Mouse (Mus musculus) spleen, adult 2 months (tissue): Measurements from ENCODE around the gene Med4. TPM values are rescaled to one million over a fixed set of nuclear protein-coding genes. Genes with fewer than 3 reads are reported as not detected.

Experiments used
- DNase-seq, 2 experiments: peaks; one replicate each; pipeline versions ENCODE4 v3.0.0 to v3.0.0-alpha.2; 2012 to 2021; ENCODE audit warnings: low spot score in 2 of 2, low read depth in 1 of 2
- H3K27ac ChIP-seq: fragments of 200-500 bp; 2 replicates; pipeline ENCODE4 v1.5.1; 2012; ENCODE audit warnings: low read length, inconsistent platforms; ENCODE audit not compliant: insufficient read depth
- H3K27me3 ChIP-seq: fragments of 200-500 bp; 2 replicates; pipeline ENCODE4 v1.6.1; 2012; ENCODE audit warnings: mild to moderate bottlenecking, moderate library complexity, low read length, inconsistent platforms; ENCODE audit not compliant: control insufficient read depth, insufficient read depth
- H3K36me3 ChIP-seq: fragments of 200-500 bp; 2 replicates; pipeline ENCODE4 v1.6.1; 2012; ENCODE audit warnings: mild to moderate bottlenecking, low read length, inconsistent platforms; ENCODE audit not compliant: control insufficient read depth, insufficient read depth
- H3K4me1 ChIP-seq: fragments of 200-500 bp; 2 replicates; pipeline ENCODE4 v1.6.1; 2011; ENCODE audit warnings: inconsistent platforms; ENCODE audit not compliant: control insufficient read depth, insufficient read depth, insufficient read length
- H3K4me3 ChIP-seq: fragments of 200-500 bp; 2 replicates; pipeline ENCODE4 v1.5.1; 2011; ENCODE audit warnings: mild to moderate bottlenecking, inconsistent platforms; ENCODE audit not compliant: insufficient read depth, insufficient read length; ENCODE audit errors: extremely low read depth
- CTCF ChIP-seq: fragments of 200-500 bp; IDR thresholded peaks from 2 replicates; pipeline ENCODE4 v1.5.1; 2011; ENCODE audit warnings: mild to moderate bottlenecking, inconsistent platforms; ENCODE audit not compliant: insufficient read depth, insufficient read length, insufficient replicate concordance; ENCODE audit errors: extremely low read depth
- POLR2A ChIP-seq: fragments of 200-500 bp; IDR thresholded peaks from 2 replicates; pipeline ENCODE4 v1.6.1; 2011; ENCODE audit warnings: low read depth, low read length, inconsistent platforms
- WGBS: fragments of 180-500 bp; shearing (Covaris S2); methylation state at CpG from one replicate; pipeline ENCODE4 v1.1.7; 2018; 5-methylcytosine and 5-hydroxymethylcytosine counted together
- polyA plus RNA-seq: library from polyadenylated mRNA; depleted of rRNA; stranded (reverse); fragments of >200 nt; gene quantifications from 2 replicates; pipeline ENCODE4 v1.2.3, GENCODE M21; 2012

Gene Med4
- polyA plus RNA-seq, 1 experiment = 9.4 TPM

DNA sequence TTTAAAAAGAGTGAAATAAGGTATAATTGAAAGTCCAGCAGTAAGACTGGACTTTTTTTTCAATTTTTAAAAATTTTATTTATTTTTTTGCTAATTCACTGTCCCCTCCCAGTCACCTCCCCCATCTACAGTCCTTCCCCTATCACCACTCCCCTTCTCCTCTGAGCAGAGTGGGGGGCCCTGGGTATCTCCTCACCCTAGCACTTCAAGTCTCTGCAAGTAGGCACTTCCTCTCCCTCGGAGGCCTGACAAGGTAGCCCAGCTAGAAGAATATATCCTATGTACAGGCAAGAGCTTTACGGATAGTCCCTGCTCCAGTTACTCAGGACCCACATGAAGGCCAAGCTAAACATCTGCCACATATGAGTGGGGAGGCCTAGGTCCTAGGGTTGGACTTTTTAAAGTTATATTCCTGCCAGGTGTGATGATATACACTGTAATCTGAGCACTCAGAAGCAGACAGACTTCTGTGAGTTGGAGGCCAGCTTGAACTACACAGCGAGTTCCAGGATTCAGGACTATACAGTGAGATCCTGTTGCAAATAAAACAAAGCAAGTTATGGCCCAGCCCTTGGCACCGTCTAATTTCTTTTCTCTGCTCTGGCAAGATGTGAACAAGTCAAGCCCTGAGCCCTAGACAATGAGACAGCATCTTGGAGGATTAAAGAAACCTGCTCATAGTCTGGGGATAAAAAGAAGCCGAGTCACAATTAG is 26.2 kb upstream of the Med4 start:
- no peaks in the 10 kb centered on the region for H3K27me3 ChIP-seq
- TF ChIP-seq CTCF (no peak), POLR2A (no peak)
- H3K4me1 ChIP-seq = no peaks in the 10 kb centered on the region
- H3K4me3 ChIP-seq = no peak overlapping the region
- WGBS = 80% methylated on average over 5 of the region's 5 CpGs
- H3K27ac ChIP-seq = no peak overlapping the region
- DNase-seq = no peak
- H3K36me3 ChIP-seq = no peaks in the 10 kb centered on the region

- Histone ChIP-seq H3K27ac (no peak overlapping the region), H3K4me3 (no peak overlapping the region), H3K27me3 (no peaks in the 10 kb centered on the region), H3K36me3 (no peaks in the 10 kb centered on the region), H3K4me1 (no peaks in the 10 kb centered on the region)
- no peak for TF ChIP-seq POLR2A
- no peak for TF ChIP-seq CTCF
- no peak for DNase-seq
- WGBS = 89% methylated on average over 3 of the region's 3 CpGs
Measured at GRCm38 (mm10) chr14:73484366-73485110, 25.3 kb upstream of the Med4 start.

- Histone ChIP-seq H3K4me1 (no peaks in the 10 kb centered on the region), H3K36me3 (no peaks in the 10 kb centered on the region), H3K4me3 (no peak overlapping the region), H3K27me3 (no peaks in the 10 kb centered on the region), H3K27ac (no peak overlapping the region)
- WGBS = 84% methylated on average over 5 of the region's 5 CpGs
- TF ChIP-seq POLR2A = no peak
- TF ChIP-seq CTCF = no peak
- no peak for DNase-seq
Measured at GRCm38 (mm10) chr14:73486641-73487040, 23.2 kb upstream of the Med4 start.

DNA sequence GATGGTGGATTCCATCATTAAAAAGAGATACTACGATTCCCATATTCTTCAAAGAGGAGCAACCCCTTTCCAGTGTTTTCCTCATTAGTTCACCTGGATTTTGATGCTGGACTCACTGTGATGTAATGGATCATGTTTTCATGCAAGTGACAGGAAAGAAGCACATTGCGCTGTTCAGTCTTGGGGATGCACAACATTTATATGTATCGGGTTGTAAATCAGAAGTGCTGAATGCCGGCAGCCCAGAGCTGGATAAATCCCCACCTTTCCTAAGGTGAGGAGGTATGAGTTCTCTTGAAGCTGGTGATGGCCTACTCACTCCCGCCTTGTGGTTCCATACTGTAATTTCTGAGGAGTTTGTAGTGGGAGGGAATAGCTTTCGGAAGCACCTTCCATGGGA is 16.5 kb upstream of the Med4 start:
- H3K27ac ChIP-seq = no peak overlapping the region
- H3K27me3 ChIP-seq = no peaks in the 10 kb centered on the region
- TF ChIP-seq CTCF (no peak), POLR2A (no peak)
- no peak overlapping the region for H3K4me3 ChIP-seq
- no peaks in the 10 kb centered on the region for H3K4me1 ChIP-seq
- DNase-seq = no peak
- WGBS = 92% methylated on average over 6 of the region's 6 CpGs
- no peaks in the 10 kb centered on the region for H3K36me3 ChIP-seq

- Histone ChIP-seq H3K4me1 (no peaks in the 10 kb centered on the region), H3K27me3 (no peaks in the 10 kb centered on the region), H3K36me3 (no peaks in the 10 kb centered on the region), H3K27ac (no peak overlapping the region), H3K4me3 (no peak overlapping the region)
- 68% methylated on average over 6 of the region's 6 CpGs for WGBS
- DNase-seq = no peak
- no peak for TF ChIP-seq CTCF
- no peak for TF ChIP-seq POLR2A
Measured at GRCm38 (mm10) chr14:73494122-73494521, 15.7 kb upstream of the Med4 start.

- Histone ChIP-seq H3K4me3 (no peak overlapping the region), H3K4me1 (no peaks in the 10 kb centered on the region), H3K36me3 (no peaks in the 10 kb centered on the region), H3K27ac (no peak overlapping the region), H3K27me3 (no peaks in the 10 kb centered on the region)
- WGBS = 79% methylated on average over 7 of the region's 7 CpGs
- no peak for DNase-seq
- no peak for TF ChIP-seq CTCF
- TF ChIP-seq POLR2A = no peak
Measured at GRCm38 (mm10) chr14:73495753-73496152, 14.1 kb upstream of the Med4 start.

DNA sequence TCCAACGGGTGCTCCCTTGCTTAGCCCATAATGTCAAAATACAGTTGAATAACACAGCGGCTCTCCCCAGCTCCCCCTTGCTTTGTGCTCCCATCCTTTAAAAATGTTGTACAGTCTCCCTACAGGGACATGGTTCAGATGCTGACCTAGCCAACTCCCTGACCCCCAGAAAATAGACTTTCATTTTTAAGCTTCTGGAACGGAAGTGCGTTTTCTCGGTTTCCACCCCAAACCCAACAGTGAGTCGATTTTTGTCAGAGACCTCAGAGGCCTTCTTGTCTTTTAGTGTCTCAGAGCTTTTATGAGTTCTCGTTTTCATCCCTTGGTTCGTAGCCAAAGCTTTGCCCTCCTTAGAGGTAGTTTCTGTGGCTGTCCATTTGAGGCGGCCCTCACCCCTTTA is 8.5 kb upstream of the Med4 start:
- DNase-seq = no peak
- Histone ChIP-seq H3K4me1 (no peaks in the 10 kb centered on the region), H3K36me3 (no peaks in the 10 kb centered on the region), H3K4me3 (no peak overlapping the region), H3K27me3 (no peaks in the 10 kb centered on the region), H3K27ac (no peak overlapping the region)
- 90% methylated on average over 9 of the region's 9 CpGs for WGBS
- TF ChIP-seq POLR2A (no peak), CTCF (no peak)
